Mouse (Mus musculus) brain, embryonic 14.5 days (tissue): ENCODE data around the gene Tbcc.

ENCODE experiments used
- CTCF ChIP-seq: fragments of 200-500 bp; IDR thresholded peaks from 2 replicates; pipeline ENCODE4 v1.5.1; 2012; ENCODE audit warnings: inconsistent platforms, mild to moderate bottlenecking, moderate library complexity, borderline replicate concordance; ENCODE audit not compliant: insufficient read depth, insufficient read length; ENCODE audit errors: extremely low read depth
- POLR2A ChIP-seq: fragments of 200-500 bp; IDR thresholded peaks from 2 replicates; pipeline ENCODE4 v1.6.1; 2012; ENCODE audit warnings: mild to moderate bottlenecking, inconsistent platforms, borderline replicate concordance; ENCODE audit not compliant: poor library complexity, insufficient read depth, insufficient read length, severe bottlenecking; ENCODE audit errors: extremely low read depth

GRCm38 (mm10) chr17:46845262-46845661 is 45.2 kb upstream of the Tbcc start:
- TF ChIP-seq CTCF, result no peak
- no peak for TF ChIP-seq POLR2A
